In genomic region chr5:139232083-139232482, GRCm38 (mm10) we compare ENCODE assay signal across 29 mouse cellular contexts. TPM values are rescaled to one million over a fixed set of nuclear protein-coding genes. Genes with fewer than 3 reads are reported as not detected.
A peak's percentile ranks its signal among the peaks of the same experiment; 100 is the strongest.
DNase-seq lines count a peak whose midpoint lies in the region; ATAC-seq lines count a peak whose summit lies in the region.
"Had no signal": no experiment of that assay in that cellular context is flagged by ENCODE, and none has a peak within 500 bp of the region (broad histone marks: within the 10 kb centered on the region; RNA-seq: fewer than 3 reads in every experiment).

No protein-coding gene starts in this region.

- no peaks in the 10 kb centered on the region for H3K9me3 ChIP-seq in liver, embryonic 13.5 days (replicated peaks)
- no peaks in the 10 kb centered on the region for H3K9me3 ChIP-seq in liver, embryonic 11.5 days (ENCODE audit: control insufficient read depth, low read length)
- H3K9me3 ChIP-seq in kidney, embryonic 16.5 days (ENCODE audit: low read length) = no peaks in the 10 kb centered on the region
- H3K9me3 ChIP-seq: embryonic facial prominence, embryonic 10.5 days; embryonic facial prominence, embryonic 13.5 days; forebrain, embryonic 12.5 days; forebrain, embryonic 15.5 days; G1E; heart, embryonic 10.5 days; heart, embryonic 13.5 days; hindbrain, embryonic 15.5 days had no signal

- H3K4me3 ChIP-seq in liver, embryonic 13.5 days (replicated peaks) = no peak overlapping the region
- H3K4me3 ChIP-seq in liver, embryonic 11.5 days (ENCODE audit: low read depth, low read length) = no peak overlapping the region
- H3K4me3 ChIP-seq in kidney, embryonic 16.5 days (ENCODE audit: low read length) = no peak overlapping the region
- H3K4me3 ChIP-seq: embryonic facial prominence, embryonic 10.5 days; embryonic facial prominence, embryonic 13.5 days; erythroblast, embryonic 14.5 days; forebrain, embryonic 12.5 days; forebrain, embryonic 15.5 days; heart, adult 2 months; heart, embryonic 10.5 days; heart, embryonic 13.5 days; hindbrain, embryonic 15.5 days had no signal

- H3K27ac ChIP-seq in liver, embryonic 13.5 days = no peak overlapping the region
- H3K27ac ChIP-seq in liver, embryonic 11.5 days (ENCODE audit: low read depth, low read length) = no peak overlapping the region
- no peak overlapping the region for H3K27ac ChIP-seq in kidney, embryonic 16.5 days (ENCODE audit: low read length)
- H3K27ac ChIP-seq: embryonic facial prominence, embryonic 10.5 days; embryonic facial prominence, embryonic 13.5 days; forebrain, embryonic 12.5 days; forebrain, embryonic 15.5 days; heart, adult 2 months; heart, embryonic 10.5 days; heart, embryonic 13.5 days; hindbrain, embryonic 15.5 days had no signal

- H3K4me1 ChIP-seq in liver, embryonic 13.5 days (replicated peaks) = peaks cover 17% of the 10 kb centered on the region
- H3K4me1 ChIP-seq in liver, embryonic 11.5 days (replicated peaks; ENCODE audit: control insufficient read depth, insufficient read depth, low read length) = no peaks in the 10 kb centered on the region
- H3K4me1 ChIP-seq in kidney, embryonic 16.5 days (ENCODE audit: insufficient read depth, low read length) = no peaks in the 10 kb centered on the region
- H3K4me1 ChIP-seq: embryonic facial prominence, embryonic 10.5 days; embryonic facial prominence, embryonic 13.5 days; forebrain, embryonic 12.5 days; forebrain, embryonic 15.5 days; heart, embryonic 10.5 days; heart, embryonic 13.5 days; hindbrain, embryonic 15.5 days had no signal

- DNase-seq in liver, embryonic 13.5 days = no peak
- no peak for DNase-seq in liver, embryonic 11.5 days (ENCODE audit: low spot score)
- peak; percentile 69 for DNase-seq in retina, postnatal 1 day
- no peak for DNase-seq in kidney, adult 8-10 months
- DNase-seq: adrenal gland, adult 2 months; adrenal gland, postnatal 14 days; B cell, adult 2 months; cerebellum, adult 11-12 months; cerebellum, adult 8-10 months; cerebellum, postnatal 10 days; cerebellum, postnatal 36 days; embryo, embryonic 11 days; gastrocnemius, postnatal 10 days; gastrocnemius, postnatal 36 days; heart, adult 2 months; heart, postnatal 14 days; heart, postnatal 4 days had no signal

- no peak overlapping the region for H3K9ac ChIP-seq in liver, embryonic 13.5 days
- H3K9ac ChIP-seq in liver, embryonic 11.5 days (ENCODE audit: low read depth, low read length) = no peak overlapping the region
- H3K9ac ChIP-seq in kidney, embryonic 16.5 days (replicated peaks; ENCODE audit: low read length) = no peak overlapping the region
- H3K9ac ChIP-seq: embryonic facial prominence, embryonic 13.5 days; forebrain, embryonic 12.5 days; forebrain, embryonic 15.5 days; heart, embryonic 13.5 days; hindbrain, embryonic 15.5 days had no signal

- no peak overlapping the region for H3K4me2 ChIP-seq in liver, embryonic 13.5 days
- H3K4me2 ChIP-seq in liver, embryonic 11.5 days = no peak overlapping the region
- no peak overlapping the region for H3K4me2 ChIP-seq in kidney, embryonic 16.5 days (replicated peaks; ENCODE audit: low read depth, low read length)
- H3K4me2 ChIP-seq: embryonic facial prominence, embryonic 13.5 days; forebrain, embryonic 12.5 days; forebrain, embryonic 15.5 days; heart, embryonic 13.5 days; hindbrain, embryonic 15.5 days had no signal

- H3K36me3 ChIP-seq in liver, embryonic 13.5 days = peaks cover 99% of the 10 kb centered on the region
- peaks cover 55% of the 10 kb centered on the region for H3K36me3 ChIP-seq in liver, embryonic 11.5 days (ENCODE audit: control insufficient read depth, insufficient read depth, low read length)
- H3K36me3 ChIP-seq in kidney, embryonic 16.5 days (ENCODE audit: insufficient read depth, low read length) = peaks cover 74% of the 10 kb centered on the region

- 22% methylated on average over 3 of the region's 3 CpGs for WGBS in liver, embryonic 13.5 days (ENCODE audit: insufficient replicate concordance)
- 74% methylated on average over 3 of the region's 3 CpGs for WGBS in liver, embryonic 11.5 days
- WGBS in kidney, embryonic 16.5 days = 90% methylated on average over 3 of the region's 3 CpGs

- peak; percentile 51; the same call in 1 of the 2 replicates for ATAC-seq in liver, embryonic 13.5 days (ENCODE audit: low read depth)
- ATAC-seq in liver, embryonic 11.5 days (replicated peaks; ENCODE audit: low FRiP score) = no peak
- peak; percentile 80 for ATAC-seq in megakaryocyte progenitor cell, adult 5-6 weeks (replicated peaks; ENCODE audit: poor library complexity)
- ATAC-seq in kidney, embryonic 16.5 days (ENCODE audit: low FRiP score, low TSS enrichment) = no peak
- ATAC-seq: forebrain, embryonic 15.5 days had no signal

- no peaks in the 10 kb centered on the region for H3K27me3 ChIP-seq in liver, embryonic 13.5 days
- no peaks in the 10 kb centered on the region for H3K27me3 ChIP-seq in liver, embryonic 11.5 days (replicated peaks; ENCODE audit: control insufficient read depth, insufficient read depth, low read length)
- H3K27me3 ChIP-seq in kidney, embryonic 16.5 days (ENCODE audit: insufficient read depth, low read length) = no peaks in the 10 kb centered on the region
- H3K27me3 ChIP-seq: CH12.LX; embryonic facial prominence, embryonic 13.5 days; forebrain, embryonic 12.5 days; forebrain, embryonic 15.5 days; heart, embryonic 13.5 days; hindbrain, embryonic 15.5 days had no signal

RNA-seq across cellular contexts. Expression of gene Get4, which starts 20.0 kb away (rescaled TPM):
- 135 and 141 TPM in 2 replicates for polyA plus RNA-seq in liver, embryonic 13.5 days (2015; fragmentation: Nextera tagmentation; extraction: Ambion mirVana)
- polyA plus RNA-seq in liver, embryonic 11.5 days (2014; fragmentation: Nextera tagmentation; extraction: Ambion mirVana) = 208 and 209 TPM in 2 replicates
- total RNA-seq in megakaryocyte progenitor cell, adult 5-6 weeks (2015) = 23.0 and 39.2 TPM in 2 replicates
- total RNA-seq in megakaryocyte progenitor cell, adult 5-6 weeks (2017) = 17.4 and 27.4 TPM in 2 replicates
- polyA plus RNA-seq in kidney, embryonic 16.5 days (2015; fragmentation: Nextera tagmentation; extraction: Ambion mirVana) = 148 and 161 TPM in 2 replicates

RNA-seq across cellular contexts. Expression of gene Sun1, which starts 31.6 kb away (rescaled TPM):
- 20.9 and 23.7 TPM in 2 replicates for polyA plus RNA-seq in liver, embryonic 13.5 days (2015; fragmentation: Nextera tagmentation; extraction: Ambion mirVana)
- 46.0 and 50.4 TPM in 2 replicates for polyA plus RNA-seq in liver, embryonic 11.5 days (2014; fragmentation: Nextera tagmentation; extraction: Ambion mirVana)
- 18.8 and 21.5 TPM in 2 replicates for total RNA-seq in megakaryocyte progenitor cell, adult 5-6 weeks (2015)
- total RNA-seq in megakaryocyte progenitor cell, adult 5-6 weeks (2017) = 37.2 and 37.4 TPM in 2 replicates
- polyA plus RNA-seq in kidney, embryonic 16.5 days (2015; fragmentation: Nextera tagmentation; extraction: Ambion mirVana) = 62.0 and 62.8 TPM in 2 replicates

Comparison
In these comparisons a context has a peak if more than half of its experiments do, and no peak if none do; other contexts are left out.
1. ATAC-seq: peak in liver, embryonic 13.5 days (single experiment) and megakaryocyte progenitor cell, adult 5-6 weeks (single experiment); none in liver, embryonic 11.5 days (single experiment) and kidney, embryonic 16.5 days (single experiment).